Mouse (Mus musculus) stomach, embryonic 15.5 days (tissue): ENCODE results near the gene Prss30. TPM values are rescaled to one million over a fixed set of nuclear protein-coding genes. Genes with fewer than 3 reads are reported as not detected.
A peak's percentile ranks its signal among the peaks of the same experiment; 100 is the strongest.

Source experiments
- ATAC-seq: fragments of 200-750 bp; cut with Nextera tagmentation; 2 replicates; pipeline ENCODE4 v1.8.0; 2017; ENCODE audit warnings: low read depth, moderate number of reproducible peaks, moderate TSS enrichment; ENCODE audit not compliant: insufficient read depth, low FRiP score
- H3K27ac ChIP-seq: fragments of 300-500 bp; sonication (generic); 2 replicates; pipeline ENCODE4 v1.5.1; 2015; ENCODE audit warnings: mild to moderate bottlenecking, inconsistent platforms
- H3K27me3 ChIP-seq: fragments of 300-500 bp; sonication (generic); replicated peaks from 2 replicates; pipeline ENCODE4 v1.6.1; 2015; ENCODE audit warnings: inconsistent platforms
- H3K36me3 ChIP-seq: fragments of 300-500 bp; sonication (generic); 2 replicates; pipeline ENCODE4 v1.6.1; 2015; ENCODE audit warnings: inconsistent platforms
- H3K4me1 ChIP-seq: fragments of 300-500 bp; sonication (generic); 2 replicates; pipeline ENCODE4 v1.6.1; 2015; ENCODE audit warnings: inconsistent platforms
- H3K4me2 ChIP-seq: fragments of 300-500 bp; sonication (generic); 2 replicates; pipeline ENCODE4 v1.6.1; 2015; ENCODE audit warnings: mild to moderate bottlenecking, inconsistent platforms
- H3K4me3 ChIP-seq: fragments of 300-500 bp; sonication (generic); replicated peaks from 2 replicates; pipeline ENCODE4 v1.5.1; 2015; ENCODE audit warnings: inconsistent platforms
- H3K9ac ChIP-seq: fragments of 300-500 bp; sonication (generic); 2 replicates; pipeline ENCODE4 v1.6.1; 2015; ENCODE audit warnings: inconsistent platforms
- H3K9me3 ChIP-seq: fragments of 300-500 bp; sonication (generic); 2 replicates; pipeline ENCODE4 v1.6.1; 2016; ENCODE audit warnings: inconsistent platforms
- WGBS: fragments of 180-500 bp; shearing (Covaris S2); methylation state at CpG from one replicate; pipeline ENCODE4 v1.1.7; 2015; 5-methylcytosine and 5-hydroxymethylcytosine counted together
- polyA plus RNA-seq: library from polyadenylated mRNA; unstranded; fragments of >200 nt; fragmentation: Nextera tagmentation; extraction: Ambion mirVana; gene quantifications from 2 replicates; pipeline ENCODE4 v1.2.1, GENCODE M21; 2015

Prss30 gene
- polyA plus RNA-seq, result 0.45 TPM in 1 of 2 replicates, not detected in the other

DNA sequence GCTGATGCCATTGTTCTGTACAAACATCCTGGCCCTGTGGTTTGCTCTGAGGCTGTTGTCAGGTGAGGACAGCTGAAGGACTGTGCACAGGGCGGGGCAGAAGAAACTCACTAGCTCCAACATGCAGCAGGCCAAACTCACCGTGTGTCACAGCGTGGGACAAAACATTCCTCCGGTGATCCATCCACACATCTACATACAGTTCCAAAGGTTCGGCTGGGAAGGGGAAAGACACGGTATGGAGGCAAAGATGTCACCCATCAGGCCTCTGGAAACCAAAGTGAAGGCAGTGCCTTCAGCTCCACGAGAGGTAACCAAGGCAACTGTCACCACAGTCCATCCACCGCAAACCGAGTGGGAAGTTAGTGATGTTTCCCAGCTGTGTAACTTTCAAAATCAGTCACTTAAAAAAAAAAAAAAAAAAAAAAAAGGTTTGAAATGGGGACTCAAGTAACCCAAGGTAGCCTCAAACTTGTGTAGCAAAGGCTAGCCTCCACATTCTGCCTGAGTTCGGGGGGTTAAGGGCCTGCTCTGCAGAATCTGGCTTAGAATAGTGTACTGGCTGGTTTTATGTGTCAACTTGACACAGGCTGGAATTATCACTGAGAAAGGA, at the start of gene Prss30:
Gene Prss30 (minus strand): TSS at position 270 of the 613 bp plus-strand sequence.
- no peak within 1 kb of the TSS for H3K27ac ChIP-seq
- H3K4me3 ChIP-seq, result no peak within 1 kb of the TSS
- no peaks in the 10 kb centered on the region for H3K27me3 ChIP-seq
- 59% methylated on average over 10 of the region's 10 CpGs for WGBS
- ATAC-seq, result no peak
- H3K4me2 ChIP-seq, result no peak within 1 kb of the TSS
- 0 out of 2 replicates have a peak, but pooled peaks cover 3% of the 10 kb centered on the region for H3K4me1 ChIP-seq
- H3K9ac ChIP-seq, result no peak within 1 kb of the TSS
- H3K9me3 ChIP-seq, result no peaks in the 10 kb centered on the region
- H3K36me3 ChIP-seq, result no peaks in the 10 kb centered on the region

DNA sequence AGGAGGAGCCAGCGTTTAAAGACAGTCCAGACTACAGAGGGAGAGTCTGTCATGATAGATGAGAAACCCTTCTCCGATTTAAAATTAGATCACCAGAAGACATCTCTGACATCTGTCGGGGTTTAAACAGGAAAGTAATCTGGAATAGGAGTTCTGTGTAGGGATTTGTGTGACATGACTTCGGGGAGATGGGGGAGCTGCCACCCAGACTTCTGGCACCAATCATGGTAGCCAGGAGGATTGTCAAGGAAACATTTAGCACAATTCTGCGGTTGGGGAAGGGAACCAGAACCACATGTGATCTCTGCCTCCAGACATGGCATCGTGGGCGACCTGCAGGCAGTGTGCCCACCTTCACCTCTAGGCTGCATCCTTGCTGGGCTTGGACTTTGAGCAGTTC, 49.1 kb upstream of the Prss30 start:
- no peaks in the 10 kb centered on the region for H3K27me3 ChIP-seq
- no peak for ATAC-seq
- H3K27ac ChIP-seq, result no peak overlapping the region
- no peak overlapping the region for H3K4me3 ChIP-seq
- H3K36me3 ChIP-seq, result no peaks in the 10 kb centered on the region
- no peaks in the 10 kb centered on the region for H3K9me3 ChIP-seq
- no peak overlapping the region for H3K4me2 ChIP-seq
- no peaks in the 10 kb centered on the region for H3K4me1 ChIP-seq
- no peak overlapping the region for H3K9ac ChIP-seq
- 77% methylated on average over 7 of the region's 7 CpGs for WGBS

DNA sequence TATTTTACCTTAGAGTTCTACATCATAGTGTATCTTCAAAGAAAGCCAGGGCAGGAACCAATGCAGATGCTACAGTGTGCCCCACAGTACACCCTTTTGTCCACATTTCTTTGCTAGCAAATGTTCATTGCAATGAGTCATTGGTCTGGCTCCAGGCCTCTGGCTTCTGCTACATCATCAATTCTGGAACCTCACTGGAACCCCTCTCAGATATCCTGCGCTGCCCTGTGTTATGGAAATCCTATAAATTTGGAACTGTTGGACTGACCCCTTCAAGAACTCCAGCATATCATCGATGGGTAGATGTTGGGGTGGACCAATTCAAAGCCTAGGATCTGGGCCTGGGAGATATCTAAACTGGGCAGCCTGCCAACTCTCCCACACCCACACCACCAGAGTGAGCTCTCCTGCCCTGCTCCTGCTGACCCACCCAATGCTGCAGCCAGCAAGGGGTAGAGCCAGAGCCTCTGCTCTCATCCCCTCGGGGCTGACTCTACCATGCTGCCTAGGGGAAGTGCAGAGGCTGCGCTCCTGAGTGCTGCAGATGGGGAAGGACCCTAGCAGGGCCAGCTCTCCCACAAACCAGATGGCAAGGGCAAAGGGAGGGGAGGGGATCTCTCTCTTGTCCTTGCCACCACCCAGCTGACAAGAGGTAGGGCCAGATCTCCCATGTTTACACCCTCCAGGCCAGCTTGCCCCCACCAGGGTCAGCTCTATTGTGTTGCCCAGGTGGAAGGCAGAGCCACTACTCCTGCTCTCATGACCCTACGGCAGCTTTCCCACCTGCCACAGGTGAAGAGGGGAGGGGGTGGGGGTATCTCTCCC, 41.2 kb upstream of the Prss30 start:
- WGBS, result 37% methylated on average over 5 of the region's 5 CpGs
- H3K36me3 ChIP-seq, result no peaks in the 10 kb centered on the region
- H3K27me3 ChIP-seq, result no peaks in the 10 kb centered on the region
- no peak overlapping the region; the same call in 1 of the 2 replicates for H3K4me2 ChIP-seq
- H3K9me3 ChIP-seq, result no peaks in the 10 kb centered on the region
- no peak overlapping the region for H3K4me3 ChIP-seq
- peak; percentile 63 for ATAC-seq
- peaks cover 14% of the 10 kb centered on the region for H3K4me1 ChIP-seq
- no peak overlapping the region for H3K9ac ChIP-seq
- H3K27ac ChIP-seq, result peak overlapping the region; percentile 92

DNA sequence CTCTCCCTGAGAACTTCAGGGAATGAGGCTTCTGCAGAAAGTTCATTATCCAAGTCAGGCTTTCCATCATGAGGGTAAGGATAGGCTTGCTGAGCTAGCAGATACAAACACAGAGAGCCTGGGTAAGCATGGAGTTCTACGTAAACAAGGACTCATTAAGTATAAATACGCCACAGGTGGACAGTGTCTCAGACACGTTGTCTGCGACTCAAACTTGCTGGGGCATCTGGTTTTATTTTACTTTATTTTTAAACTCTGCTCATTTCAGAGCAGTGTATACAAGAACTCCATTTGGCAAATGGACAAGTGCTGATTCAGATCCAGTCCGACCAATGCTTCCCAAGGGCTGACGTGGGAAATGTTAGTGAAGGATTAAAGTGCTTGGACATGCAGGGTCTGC, 40.3 kb upstream of the Prss30 start:
- no peaks in the 10 kb centered on the region for H3K27me3 ChIP-seq
- WGBS, result 32% methylated on average over 6 of the region's 6 CpGs
- H3K9ac ChIP-seq, result no peak overlapping the region
- H3K27ac ChIP-seq, result peak overlapping the region; percentile 92
- no peaks in the 10 kb centered on the region for H3K9me3 ChIP-seq
- H3K36me3 ChIP-seq, result no peaks in the 10 kb centered on the region
- no peak overlapping the region for H3K4me2 ChIP-seq
- peaks cover 14% of the 10 kb centered on the region for H3K4me1 ChIP-seq
- peak; percentile 70 for ATAC-seq
- no peak overlapping the region for H3K4me3 ChIP-seq

DNA sequence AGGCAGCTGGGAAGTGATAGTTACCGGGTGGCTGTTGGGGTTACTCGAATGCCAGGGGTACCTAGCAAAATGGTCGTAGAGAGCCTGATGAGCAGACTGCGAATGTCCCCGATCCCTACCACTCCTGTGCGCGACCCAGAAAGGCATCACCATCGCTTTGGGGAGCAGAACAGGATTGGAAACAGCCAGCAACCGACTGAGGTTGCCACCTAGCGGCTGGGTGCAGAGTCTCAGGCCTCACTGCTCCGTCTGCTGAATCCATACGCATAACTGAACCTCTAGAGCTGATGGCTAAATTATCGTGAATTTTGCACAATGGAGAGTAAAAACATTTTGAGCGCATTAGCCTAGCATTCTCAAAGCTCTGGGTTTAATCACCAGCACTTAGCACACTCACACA, 35.4 kb upstream of the Prss30 start:
- ATAC-seq, result no peak
- Histone ChIP-seq H3K9me3 (no peaks in the 10 kb centered on the region), H3K9ac (no peak overlapping the region), H3K4me2 (no peak overlapping the region), H3K27me3 (no peaks in the 10 kb centered on the region), H3K4me1 (no peaks in the 10 kb centered on the region), H3K36me3 (no peaks in the 10 kb centered on the region), H3K4me3 (no peak overlapping the region), H3K27ac (no peak overlapping the region)
- 35% methylated on average over 14 of the region's 14 CpGs for WGBS

DNA sequence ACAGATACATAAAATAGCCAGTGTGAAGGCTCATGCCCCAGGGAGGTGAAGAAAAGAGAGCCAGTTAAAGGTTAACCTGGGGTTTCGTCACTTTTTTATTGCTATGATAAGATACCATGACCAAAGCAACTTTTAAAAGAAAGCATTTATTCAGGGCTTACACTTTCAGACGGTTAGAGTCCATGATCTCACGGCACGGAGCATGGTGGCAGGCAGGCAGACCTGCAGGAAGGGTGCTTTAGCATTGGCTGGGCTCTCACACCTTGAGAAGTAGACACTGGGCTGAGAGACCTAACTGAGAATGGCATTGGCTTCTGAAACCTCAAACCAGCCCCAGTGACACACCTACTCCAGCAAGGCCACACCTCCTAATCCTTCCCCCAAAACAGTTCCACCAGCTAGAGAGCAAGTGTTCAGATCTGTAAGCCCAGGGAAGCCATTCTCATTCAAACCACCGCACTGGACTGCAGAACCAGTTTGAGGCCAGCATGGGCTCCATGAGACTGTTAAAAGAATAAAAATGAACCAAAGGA, 34.1 kb upstream of the Prss30 start:
- no peaks in the 10 kb centered on the region for H3K36me3 ChIP-seq
- no peaks in the 10 kb centered on the region for H3K9me3 ChIP-seq
- no peak overlapping the region for H3K9ac ChIP-seq
- no peak overlapping the region for H3K4me2 ChIP-seq
- no peaks in the 10 kb centered on the region for H3K4me1 ChIP-seq
- no peak overlapping the region for H3K4me3 ChIP-seq
- no peak overlapping the region for H3K27ac ChIP-seq
- H3K27me3 ChIP-seq, result no peaks in the 10 kb centered on the region
- WGBS, result 78% methylated on average over 5 of the region's 5 CpGs
- no peak for ATAC-seq

DNA sequence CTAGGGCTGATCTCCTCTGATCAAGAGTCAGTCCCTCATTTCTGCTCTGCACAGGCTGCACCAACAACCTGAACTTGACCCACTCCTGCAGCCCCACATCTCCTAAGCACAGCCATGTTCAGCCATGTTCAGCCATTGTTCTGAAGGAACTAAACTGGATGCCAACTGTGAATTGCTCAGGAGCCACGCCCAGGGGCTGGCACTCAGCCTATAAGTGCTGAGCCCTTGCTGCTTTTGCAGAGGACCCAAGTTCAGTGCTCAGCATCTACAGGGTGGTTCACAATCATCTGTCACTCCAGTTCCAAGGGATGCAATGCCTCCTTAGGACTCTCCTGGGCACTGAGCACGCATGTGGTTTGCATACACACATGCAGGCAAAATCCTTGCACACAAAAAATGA, 32.6 kb upstream of the Prss30 start:
- Histone ChIP-seq H3K4me3 (no peak overlapping the region), H3K27ac (no peak overlapping the region), H3K9ac (no peak overlapping the region), H3K36me3 (no peaks in the 10 kb centered on the region), H3K4me1 (no peaks in the 10 kb centered on the region), H3K9me3 (no peaks in the 10 kb centered on the region), H3K4me2 (no peak overlapping the region), H3K27me3 (no peaks in the 10 kb centered on the region)
- 85% methylated on average over 2 of the region's 2 CpGs for WGBS
- no peak for ATAC-seq

DNA sequence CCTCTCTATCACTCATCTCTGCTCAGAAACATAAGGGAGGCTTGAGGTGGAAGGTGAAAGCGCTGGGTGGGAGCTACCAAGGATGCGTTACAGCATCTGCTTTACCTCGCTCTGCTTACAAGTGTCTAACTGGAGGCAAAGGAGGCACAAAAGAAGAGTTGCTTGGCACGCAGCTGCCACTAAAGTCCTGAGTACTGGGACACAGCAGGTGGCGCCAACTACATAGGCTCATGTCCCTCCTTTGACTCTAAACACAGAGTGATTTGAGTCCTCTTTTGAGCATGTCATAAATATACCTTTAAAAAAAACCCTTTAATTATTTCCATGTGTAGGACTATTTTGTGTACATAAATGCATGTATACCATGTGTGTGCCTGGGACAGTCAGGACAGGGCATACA, 29.3 kb upstream of the Prss30 start:
- H3K27me3 ChIP-seq, result no peaks in the 10 kb centered on the region
- H3K9me3 ChIP-seq, result no peaks in the 10 kb centered on the region
- H3K27ac ChIP-seq, result no peak overlapping the region
- no peaks in the 10 kb centered on the region for H3K36me3 ChIP-seq
- WGBS, result 60% methylated on average over 5 of the region's 5 CpGs
- no peak for ATAC-seq
- H3K9ac ChIP-seq, result no peak overlapping the region
- no peaks in the 10 kb centered on the region for H3K4me1 ChIP-seq
- H3K4me3 ChIP-seq, result no peak overlapping the region
- H3K4me2 ChIP-seq, result no peak overlapping the region

DNA sequence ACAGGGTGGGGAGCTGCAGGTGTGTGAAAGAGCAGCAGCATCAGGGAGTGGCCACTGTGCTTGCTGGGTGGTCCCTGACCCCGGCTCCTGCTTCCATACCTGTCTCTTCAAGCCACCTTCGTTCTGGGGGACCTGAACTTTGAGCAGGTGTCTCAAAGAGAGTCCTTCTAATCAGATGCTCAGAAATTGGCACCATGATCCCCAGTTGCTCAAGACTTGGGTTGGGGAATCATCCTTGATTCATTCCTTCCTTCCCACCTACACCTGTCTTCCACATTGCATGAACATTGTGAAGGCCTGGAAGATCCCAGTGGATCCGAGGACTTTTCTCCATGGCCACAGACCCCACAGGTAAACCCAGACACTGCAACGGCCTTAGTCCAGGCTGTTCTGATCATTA, 27.7 kb upstream of the Prss30 start:
- Histone ChIP-seq H3K27me3 (no peaks in the 10 kb centered on the region), H3K9ac (no peak overlapping the region), H3K4me1 (no peaks in the 10 kb centered on the region), H3K4me3 (no peak overlapping the region), H3K9me3 (no peaks in the 10 kb centered on the region), H3K36me3 (no peaks in the 10 kb centered on the region), H3K27ac (no peak overlapping the region), H3K4me2 (no peak overlapping the region)
- ATAC-seq, result no peak
- 65% methylated on average over 4 of the region's 4 CpGs for WGBS

DNA sequence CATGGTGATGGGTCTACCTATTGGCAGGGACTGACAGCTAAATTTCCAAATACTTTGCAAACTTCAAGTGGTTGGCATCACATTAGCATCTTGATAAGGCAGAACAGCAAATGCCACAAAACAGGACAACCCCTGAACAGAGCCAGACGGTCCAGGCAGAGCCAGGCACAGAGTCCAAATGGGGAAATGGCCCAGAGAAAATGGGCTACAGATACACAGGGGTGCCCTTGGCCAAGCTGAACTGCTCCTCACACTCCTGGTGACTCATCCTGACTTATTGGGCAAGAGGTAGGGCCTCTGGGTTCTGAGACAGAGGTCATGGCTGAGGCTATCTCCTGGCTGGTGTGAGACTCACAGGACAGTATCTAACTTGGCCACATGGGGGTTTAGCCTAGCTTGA, 27.0 kb upstream of the Prss30 start:
- no peaks in the 10 kb centered on the region for H3K4me1 ChIP-seq
- no peak overlapping the region for H3K9ac ChIP-seq
- no peaks in the 10 kb centered on the region for H3K27me3 ChIP-seq
- no peak overlapping the region for H3K4me2 ChIP-seq
- 78% methylated on average over 1 of the region's 1 CpGs for WGBS
- no peak overlapping the region for H3K27ac ChIP-seq
- H3K4me3 ChIP-seq, result no peak overlapping the region
- no peaks in the 10 kb centered on the region for H3K9me3 ChIP-seq
- H3K36me3 ChIP-seq, result no peaks in the 10 kb centered on the region
- peak; percentile 70 for ATAC-seq

DNA sequence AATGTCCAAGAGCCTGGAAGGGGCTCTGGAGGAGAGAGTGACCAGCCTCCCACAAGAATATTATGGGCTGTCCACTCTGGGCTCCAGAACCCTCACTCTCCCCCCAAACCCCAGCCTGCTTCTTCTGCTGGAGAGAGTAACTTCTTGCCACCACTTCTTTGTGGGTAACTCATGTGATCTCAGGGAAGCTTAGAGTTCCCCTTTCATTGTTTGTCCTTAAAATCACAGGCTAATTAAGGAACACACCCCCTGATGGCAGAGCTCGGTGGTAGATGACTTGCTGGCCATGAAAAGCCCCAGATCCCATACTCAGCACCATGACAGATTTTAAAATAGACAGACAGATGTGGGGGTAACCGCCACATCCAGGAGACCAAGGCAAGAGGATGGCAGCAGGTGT, 26.6 kb upstream of the Prss30 start:
- H3K4me2 ChIP-seq, result no peak overlapping the region
- H3K9ac ChIP-seq, result no peak overlapping the region
- H3K27me3 ChIP-seq, result no peaks in the 10 kb centered on the region
- H3K4me1 ChIP-seq, result no peaks in the 10 kb centered on the region
- ATAC-seq, result no peak
- H3K27ac ChIP-seq, result no peak overlapping the region
- no peaks in the 10 kb centered on the region for H3K9me3 ChIP-seq
- H3K4me3 ChIP-seq, result no peak overlapping the region
- WGBS, result 42% methylated on average over 2 of the region's 2 CpGs
- H3K36me3 ChIP-seq, result no peaks in the 10 kb centered on the region

DNA sequence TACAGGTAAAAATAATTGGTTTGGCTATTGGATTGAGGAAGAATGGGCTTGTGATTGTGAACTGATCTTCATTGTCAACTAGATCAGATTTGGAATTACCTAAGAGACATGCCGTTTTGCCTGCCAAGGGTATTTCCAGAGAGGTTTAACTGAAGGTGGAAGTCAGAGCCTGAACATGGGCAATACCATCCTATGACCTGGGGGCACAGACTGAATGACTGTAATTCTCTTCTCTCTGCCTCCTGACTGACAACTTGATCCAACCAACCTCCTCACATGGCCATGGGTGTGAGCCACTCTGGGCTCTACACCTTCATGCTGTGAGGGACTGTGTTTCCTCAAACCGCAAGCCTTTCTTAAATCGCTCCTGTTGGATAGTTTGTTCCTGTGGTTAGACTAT, 24.7 kb upstream of the Prss30 start:
- Histone ChIP-seq H3K27ac (no peak overlapping the region), H3K4me3 (no peak overlapping the region), H3K4me2 (no peak overlapping the region), H3K36me3 (no peaks in the 10 kb centered on the region), H3K4me1 (no peaks in the 10 kb centered on the region), H3K27me3 (no peaks in the 10 kb centered on the region), H3K9me3 (no peaks in the 10 kb centered on the region), H3K9ac (no peak overlapping the region)
- WGBS, result 96% methylated on average over 3 of the region's 3 CpGs
- ATAC-seq, result no peak
